Mouse (Mus musculus): ENCODE measurements around the gene Trim62. TPM values are rescaled to one million over a fixed set of nuclear protein-coding genes. Genes with fewer than 3 reads are reported as not detected.

Trim62 gene
- polyA plus RNA-seq, 1 experiment from 2014 or later = 8.8 TPM

GRCm38 (mm10) chr4:128877520-128877919, 5.9 kb upstream of the Trim62 start:
- no peak overlapping the region for H3K4me3 ChIP-seq (ENCODE audit: low read depth, low read length)
- peak overlapping the region; percentile 23; the same call in 1 of the 2 replicates for H3K9ac ChIP-seq (ENCODE audit: low read depth, low read length)
- no peaks in the 10 kb centered on the region for H3K27me3 ChIP-seq (replicated peaks; ENCODE audit: control insufficient read depth, insufficient read depth, low read length)
- H3K27ac ChIP-seq (replicated peaks; ENCODE audit: low read depth, low read length) = no peak overlapping the region; the same call in 1 of the 2 replicates
- H3K36me3 ChIP-seq (ENCODE audit: control insufficient read depth, insufficient read depth, low read length) = no peaks in the 10 kb centered on the region
- DNase-seq (ENCODE audit: low spot score) = peak; percentile 26
- 14% methylated on average over 6 of the region's 6 CpGs for WGBS
- peaks cover 22% of the 10 kb centered on the region for H3K4me1 ChIP-seq (ENCODE audit: control insufficient read depth, insufficient read depth, low read length)
- ATAC-seq (ENCODE audit: low read depth) = no peak; the same call in 1 of the 2 replicates
- 0 out of 2 replicates have a peak, but pooled peaks cover 7% of the 10 kb centered on the region for H3K9me3 ChIP-seq (ENCODE audit: control insufficient read depth, low read length)
- 0 out of 2 replicates have a peak overlapping the region, but pooled peaks have one; percentile 7 for H3K4me2 ChIP-seq (ENCODE audit: low read depth, low read length)

DNA sequence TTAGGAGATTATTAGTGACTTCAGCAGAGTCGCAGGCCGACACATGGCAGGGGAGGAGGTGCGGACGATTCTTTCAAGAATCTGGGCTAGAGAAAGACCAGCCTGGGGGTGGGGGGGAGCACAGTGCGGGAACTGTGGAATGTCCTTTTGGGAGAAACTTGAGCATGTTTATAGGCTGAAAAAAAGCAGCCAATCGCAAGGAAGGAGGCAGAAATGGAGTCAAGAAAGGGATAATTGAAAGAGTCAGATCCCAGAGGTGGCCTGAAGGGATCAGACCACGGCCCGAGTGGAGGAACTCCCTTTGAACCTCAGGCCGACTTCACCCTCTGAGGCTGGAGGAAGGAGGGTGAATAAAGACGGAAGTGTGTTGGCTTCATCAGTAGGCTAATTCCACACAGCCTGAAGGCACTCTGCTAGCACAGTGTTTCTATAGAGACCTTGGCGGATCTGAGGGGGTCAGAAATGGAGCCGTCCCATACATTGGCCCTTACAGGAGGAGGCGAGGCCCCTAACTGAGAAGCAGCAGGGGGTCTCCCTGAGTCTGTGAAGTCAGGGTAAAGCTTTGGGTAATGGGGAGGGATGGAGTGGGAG, 4.4 kb upstream of the Trim62 start:
- Histone ChIP-seq H3K27ac (replicated peaks; ENCODE audit: low read depth, low read length) (peak overlapping the region; percentile 57), H3K4me3 (ENCODE audit: low read depth, low read length) (no peak overlapping the region), H3K9me3 (ENCODE audit: control insufficient read depth, low read length) (0 out of 2 replicates have a peak, but pooled peaks cover 7% of the 10 kb centered on the region), H3K4me2 (ENCODE audit: low read depth, low read length) (peak overlapping the region; percentile 30), H3K36me3 (ENCODE audit: control insufficient read depth, insufficient read depth, low read length) (no peaks in the 10 kb centered on the region), H3K27me3 (replicated peaks; ENCODE audit: control insufficient read depth, insufficient read depth, low read length) (no peaks in the 10 kb centered on the region), H3K9ac (ENCODE audit: low read depth, low read length) (no peak overlapping the region), H3K4me1 (ENCODE audit: control insufficient read depth, insufficient read depth, low read length) (peaks cover 16% of the 10 kb centered on the region)
- DNase-seq (ENCODE audit: low spot score) (peak; percentile 65), ATAC-seq (ENCODE audit: low read depth) (peak; percentile 60)
- 6% methylated on average over 13 of the region's 13 CpGs for WGBS

DNA sequence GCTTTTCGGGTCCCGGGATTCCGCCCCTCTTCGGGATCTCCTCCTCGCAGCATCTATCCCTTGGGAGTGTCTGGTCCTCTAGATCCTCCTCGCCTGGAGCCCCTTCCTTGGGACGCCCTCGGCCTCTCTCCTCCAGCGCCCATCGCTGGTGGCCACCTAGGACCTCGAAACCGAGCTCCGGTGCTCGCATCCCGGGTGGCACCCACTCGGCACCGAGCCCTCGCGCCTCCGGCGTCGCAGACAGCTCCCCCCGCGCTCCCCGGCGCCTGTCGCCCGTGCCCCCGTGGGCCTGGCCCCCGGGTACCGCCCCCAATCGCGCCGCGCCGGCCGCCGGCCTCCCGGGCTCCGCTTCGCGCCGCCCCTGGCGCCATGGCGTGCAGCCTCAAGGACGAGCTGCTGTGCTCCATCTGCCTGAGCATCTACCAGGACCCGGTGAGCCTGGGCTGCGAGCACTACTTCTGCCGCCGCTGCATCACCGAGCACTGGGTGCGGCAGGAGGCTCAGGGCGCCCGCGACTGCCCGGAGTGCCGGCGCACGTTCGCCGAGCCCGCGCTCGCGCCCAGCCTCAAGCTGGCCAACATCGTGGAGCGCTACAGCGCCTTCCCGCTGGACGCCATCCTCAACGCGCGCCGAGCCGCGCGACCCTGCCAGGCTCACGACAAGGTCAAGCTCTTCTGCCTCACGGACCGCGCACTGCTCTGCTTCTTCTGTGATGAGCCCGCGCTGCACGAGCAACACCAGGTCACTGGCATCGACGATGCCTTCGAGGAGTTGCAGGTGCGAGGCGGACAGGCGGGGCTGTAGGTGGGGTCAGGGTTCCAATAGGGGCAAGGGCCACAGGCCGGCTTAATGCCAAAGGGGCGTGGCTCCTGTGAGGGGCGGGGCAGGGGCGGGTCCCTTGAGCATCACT, 676 bp downstream of the Trim62 start:
- WGBS = under 1% methylated on average over 41 of the region's 94 CpGs
- H3K27ac ChIP-seq (replicated peaks; ENCODE audit: low read depth, low read length) = peak overlapping the region; percentile 61

DNA sequence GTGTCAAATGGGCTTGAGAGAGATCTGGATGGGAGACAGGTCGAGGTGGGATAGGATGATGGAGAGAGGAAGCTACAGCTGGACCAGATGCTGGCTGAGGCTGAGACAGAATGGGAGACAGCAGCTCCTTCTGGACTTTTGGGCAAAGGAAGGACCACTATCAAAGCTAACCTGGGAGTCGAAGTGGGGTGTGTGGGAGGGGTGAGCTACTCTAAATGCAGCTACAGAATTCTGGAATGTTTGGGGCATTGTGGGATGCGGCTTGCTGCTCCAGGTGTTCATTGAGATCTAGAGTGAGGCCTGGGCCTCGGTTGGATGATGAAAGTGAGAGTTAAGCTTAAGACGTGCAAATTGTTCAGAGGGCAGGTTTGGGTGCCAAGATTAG, 1.3 kb downstream of the Trim62 start:
- H3K27me3 ChIP-seq (replicated peaks; ENCODE audit: control insufficient read depth, insufficient read depth, low read length) = no peaks in the 10 kb centered on the region
- peak overlapping the region; percentile 99 for H3K4me2 ChIP-seq (ENCODE audit: low read depth, low read length)
- peaks cover 17% of the 10 kb centered on the region for H3K4me1 ChIP-seq (ENCODE audit: control insufficient read depth, insufficient read depth, low read length)
- H3K9ac ChIP-seq (ENCODE audit: low read depth, low read length) = peak overlapping the region; percentile 75
- 0 out of 2 replicates have a peak, but pooled peaks cover 7% of the 10 kb centered on the region for H3K9me3 ChIP-seq (ENCODE audit: control insufficient read depth, low read length)
- H3K27ac ChIP-seq (replicated peaks; ENCODE audit: low read depth, low read length) = no peak overlapping the region
- no peak for ATAC-seq (ENCODE audit: low read depth)
- DNase-seq (ENCODE audit: low spot score) = no peak
- peak overlapping the region; percentile 78 for H3K4me3 ChIP-seq (ENCODE audit: low read depth, low read length)
- WGBS = 40% methylated on average over 5 of the region's 5 CpGs
- H3K36me3 ChIP-seq (ENCODE audit: control insufficient read depth, insufficient read depth, low read length) = no peaks in the 10 kb centered on the region

More for the DNA sequence above, 676 bp downstream of the Trim62 start:
- DNase-seq (ENCODE audit: low spot score) (peak; percentile 39), ATAC-seq (ENCODE audit: low read depth) (peak; percentile 44)
- Histone ChIP-seq H3K4me2 (ENCODE audit: low read depth, low read length) (peak overlapping the region; percentile 99), H3K4me3 (ENCODE audit: low read depth, low read length) (peak overlapping the region; percentile 78), H3K9me3 (ENCODE audit: control insufficient read depth, low read length) (0 out of 2 replicates have a peak, but pooled peaks cover 7% of the 10 kb centered on the region), H3K27me3 (replicated peaks; ENCODE audit: control insufficient read depth, insufficient read depth, low read length) (no peaks in the 10 kb centered on the region), H3K4me1 (ENCODE audit: control insufficient read depth, insufficient read depth, low read length) (peaks cover 23% of the 10 kb centered on the region), H3K36me3 (ENCODE audit: control insufficient read depth, insufficient read depth, low read length) (no peaks in the 10 kb centered on the region), H3K9ac (ENCODE audit: low read depth, low read length) (peak overlapping the region; percentile 75)

GRCm38 (mm10) chr4:128885540-128885939, 2.2 kb downstream of the Trim62 start:
- 91% methylated on average over 8 of the region's 8 CpGs for WGBS
- Histone ChIP-seq H3K36me3 (ENCODE audit: control insufficient read depth, insufficient read depth, low read length) (peaks cover 3% of the 10 kb centered on the region; the same call in 1 of the 2 replicates), H3K9me3 (ENCODE audit: control insufficient read depth, low read length) (0 out of 2 replicates have a peak, but pooled peaks cover 6% of the 10 kb centered on the region), H3K27me3 (replicated peaks; ENCODE audit: control insufficient read depth, insufficient read depth, low read length) (no peaks in the 10 kb centered on the region), H3K4me1 (ENCODE audit: control insufficient read depth, insufficient read depth, low read length) (peaks cover 16% of the 10 kb centered on the region), H3K4me2 (ENCODE audit: low read depth, low read length) (no peak overlapping the region), H3K4me3 (ENCODE audit: low read depth, low read length) (no peak overlapping the region), H3K9ac (ENCODE audit: low read depth, low read length) (no peak overlapping the region), H3K27ac (replicated peaks; ENCODE audit: low read depth, low read length) (no peak overlapping the region)
- DNase-seq (ENCODE audit: low spot score) (no peak), ATAC-seq (ENCODE audit: low read depth) (no peak)

GRCm38 (mm10) chr4:128886571-128886970, 3.2 kb downstream of the Trim62 start:
- no peaks in the 10 kb centered on the region for H3K9me3 ChIP-seq (ENCODE audit: control insufficient read depth, low read length)
- no peaks in the 10 kb centered on the region for H3K27me3 ChIP-seq (replicated peaks; ENCODE audit: control insufficient read depth, insufficient read depth, low read length)
- H3K9ac ChIP-seq (ENCODE audit: low read depth, low read length) = no peak overlapping the region
- ATAC-seq (ENCODE audit: low read depth) (no peak), DNase-seq (ENCODE audit: low spot score) (no peak)
- peaks cover 3% of the 10 kb centered on the region; the same call in 1 of the 2 replicates for H3K36me3 ChIP-seq (ENCODE audit: control insufficient read depth, insufficient read depth, low read length)
- no peak overlapping the region for H3K4me3 ChIP-seq (ENCODE audit: low read depth, low read length)
- no peak overlapping the region for H3K27ac ChIP-seq (replicated peaks; ENCODE audit: low read depth, low read length)
- 39% methylated on average over 5 of the region's 5 CpGs for WGBS
- peaks cover 16% of the 10 kb centered on the region for H3K4me1 ChIP-seq (ENCODE audit: control insufficient read depth, insufficient read depth, low read length)
- H3K4me2 ChIP-seq (ENCODE audit: low read depth, low read length) = no peak overlapping the region

DNA sequence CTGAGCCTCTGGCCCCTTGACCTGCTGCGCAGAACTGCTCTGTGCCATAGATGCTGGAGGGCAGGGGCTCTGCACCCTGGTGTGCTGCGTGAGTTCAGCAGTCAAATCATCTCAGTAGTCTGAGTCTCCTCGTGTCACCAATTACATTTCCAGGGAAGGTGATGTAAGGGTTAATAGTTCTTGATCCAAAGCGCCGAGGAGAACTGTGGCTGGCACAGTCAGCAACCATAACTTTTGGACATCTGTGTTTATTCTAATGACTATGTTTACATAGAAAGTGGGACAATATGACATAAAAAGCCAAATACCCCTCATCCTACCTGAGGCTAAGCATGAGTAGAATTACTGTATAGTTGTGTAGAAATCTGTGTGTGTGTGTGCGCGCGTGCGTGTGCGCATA, 3.6 kb downstream of the Trim62 start:
- no peak overlapping the region for H3K9ac ChIP-seq (ENCODE audit: low read depth, low read length)
- H3K27ac ChIP-seq (replicated peaks; ENCODE audit: low read depth, low read length) = peak overlapping the region; percentile 1; the same call in 1 of the 2 replicates
- H3K36me3 ChIP-seq (ENCODE audit: control insufficient read depth, insufficient read depth, low read length) = peaks cover 3% of the 10 kb centered on the region; the same call in 1 of the 2 replicates
- DNase-seq (ENCODE audit: low spot score) (no peak), ATAC-seq (ENCODE audit: low read depth) (no peak)
- WGBS = 65% methylated on average over 10 of the region's 10 CpGs
- no peak overlapping the region for H3K4me3 ChIP-seq (ENCODE audit: low read depth, low read length)
- no peak overlapping the region for H3K4me2 ChIP-seq (ENCODE audit: low read depth, low read length)
- H3K27me3 ChIP-seq (replicated peaks; ENCODE audit: control insufficient read depth, insufficient read depth, low read length) = no peaks in the 10 kb centered on the region
- H3K9me3 ChIP-seq (ENCODE audit: control insufficient read depth, low read length) = no peaks in the 10 kb centered on the region
- H3K4me1 ChIP-seq (ENCODE audit: control insufficient read depth, insufficient read depth, low read length) = peaks cover 16% of the 10 kb centered on the region

- no peak overlapping the region for H3K4me3 ChIP-seq (ENCODE audit: low read depth, low read length)
- H3K9me3 ChIP-seq (ENCODE audit: control insufficient read depth, low read length) = no peaks in the 10 kb centered on the region
- H3K4me2 ChIP-seq (ENCODE audit: low read depth, low read length) = no peak overlapping the region
- ATAC-seq (ENCODE audit: low read depth) (peak; percentile 21; the same call in 1 of the 2 replicates), DNase-seq (ENCODE audit: low spot score) (peak; percentile 77)
- WGBS = 59% methylated on average over 9 of the region's 9 CpGs
- H3K36me3 ChIP-seq (ENCODE audit: control insufficient read depth, insufficient read depth, low read length) = peaks cover 3% of the 10 kb centered on the region; the same call in 1 of the 2 replicates
- no peaks in the 10 kb centered on the region for H3K27me3 ChIP-seq (replicated peaks; ENCODE audit: control insufficient read depth, insufficient read depth, low read length)
- H3K27ac ChIP-seq (replicated peaks; ENCODE audit: low read depth, low read length) = 0 out of 2 replicates have a peak overlapping the region, but pooled peaks have one; percentile 1
- H3K4me1 ChIP-seq (ENCODE audit: control insufficient read depth, insufficient read depth, low read length) = peaks cover 16% of the 10 kb centered on the region
- no peak overlapping the region for H3K9ac ChIP-seq (ENCODE audit: low read depth, low read length)
Measured at GRCm38 (mm10) chr4:128887641-128888091, 4.3 kb downstream of the Trim62 start.
